Mouse (Mus musculus) spleen, postnatal 10 days (tissue): ENCODE data around the gene Gm20661.
"Not testable (repeated sequence)": the region's sequence is repeated elsewhere in the genome, so short reads cannot be mapped to it uniquely, and the experiment has no call there.

Experiments used
- DNase-seq, 2 experiments: peaks; one replicate each; pipeline ENCODE4 v3.0.0; 2021 to 2022; ENCODE audit warnings: low spot score in 2 of 2

The Gm20661 gene

DNA sequence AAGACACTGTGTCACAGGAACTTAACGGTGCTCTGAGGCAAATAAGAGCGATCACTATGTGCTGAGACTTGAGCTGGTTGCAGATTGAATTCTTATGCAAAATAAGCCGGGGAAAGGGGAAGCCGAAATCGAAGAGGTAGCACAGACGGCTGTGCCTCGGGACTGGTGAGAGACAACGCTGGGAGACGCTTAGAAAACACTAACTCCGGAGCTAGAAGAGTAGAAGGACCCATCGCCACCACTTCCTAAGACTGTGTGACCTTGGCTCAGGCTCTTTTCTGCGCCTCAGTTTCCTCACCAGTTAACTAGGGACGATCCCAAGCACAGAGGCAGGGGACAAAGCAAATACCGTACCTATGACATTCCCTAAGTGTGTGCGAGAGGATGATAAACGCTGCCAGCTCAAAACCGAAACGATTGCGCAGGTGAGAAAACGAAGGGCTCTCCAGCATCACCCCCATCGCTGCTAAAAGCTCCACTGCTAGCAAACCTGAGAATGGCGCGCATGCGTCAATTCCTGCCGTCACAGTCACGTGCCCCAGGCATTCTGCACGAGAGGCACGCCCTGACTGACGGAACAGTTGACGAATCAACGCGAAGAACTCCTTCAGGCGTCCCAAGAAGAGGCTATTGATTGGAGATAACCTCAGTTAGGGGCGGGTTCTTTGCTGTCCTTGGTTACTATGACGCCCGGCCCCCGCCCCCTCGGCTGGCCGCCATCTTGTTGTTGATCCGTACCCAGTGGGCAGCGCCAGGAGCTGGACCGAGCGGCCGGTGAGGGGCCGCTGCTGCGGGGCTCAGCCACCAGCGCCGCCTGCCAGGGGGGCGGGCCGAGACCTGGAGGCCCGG is 19.3 kb downstream of the Gm20661 start, which contains the start of gene Ip6k1:
Ip6k1 (plus strand) TSS at position 580 of the 849 bp plus-strand sequence.
- peak; percentile 99 to 100 for DNase-seq

DNA sequence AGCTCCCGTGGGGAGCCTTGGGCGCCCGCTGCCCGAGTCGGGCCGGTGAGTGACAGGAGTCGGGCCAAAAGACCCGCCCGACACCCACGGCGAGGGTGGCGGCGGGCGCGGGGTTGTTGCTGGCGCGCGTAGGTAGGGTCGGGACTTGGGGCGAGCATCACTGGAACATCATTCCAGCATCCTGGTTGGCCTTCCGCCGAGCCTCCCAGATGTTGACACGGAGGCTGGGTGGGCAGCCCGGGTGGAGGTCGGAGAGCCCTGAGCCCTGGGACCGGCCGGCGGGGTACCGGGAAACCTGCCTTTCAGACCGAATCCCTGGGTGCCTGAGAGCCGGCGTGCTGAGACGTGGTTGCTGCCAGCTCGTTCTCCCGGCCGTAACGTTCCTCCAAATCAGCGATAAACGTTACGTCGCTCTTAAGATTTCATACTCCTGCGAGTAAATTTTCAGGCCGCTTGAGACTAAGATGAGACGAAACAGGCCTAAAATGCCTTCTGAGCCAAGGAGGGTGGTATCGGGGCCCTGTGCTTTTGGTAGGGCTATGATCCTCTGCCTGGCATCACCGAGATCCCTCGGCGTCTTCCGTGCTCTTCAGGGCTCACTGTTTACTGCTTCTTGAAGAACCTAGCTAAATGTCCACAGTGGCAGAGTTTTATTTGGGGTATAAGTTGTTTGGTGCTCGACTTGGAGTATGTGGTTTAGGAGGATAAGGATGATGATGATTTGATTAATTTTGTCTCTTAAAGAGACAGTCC is 20.1 kb downstream of the Gm20661 start:
- DNase-seq: peak in 1 of 2 experiments; percentile 66

DNA sequence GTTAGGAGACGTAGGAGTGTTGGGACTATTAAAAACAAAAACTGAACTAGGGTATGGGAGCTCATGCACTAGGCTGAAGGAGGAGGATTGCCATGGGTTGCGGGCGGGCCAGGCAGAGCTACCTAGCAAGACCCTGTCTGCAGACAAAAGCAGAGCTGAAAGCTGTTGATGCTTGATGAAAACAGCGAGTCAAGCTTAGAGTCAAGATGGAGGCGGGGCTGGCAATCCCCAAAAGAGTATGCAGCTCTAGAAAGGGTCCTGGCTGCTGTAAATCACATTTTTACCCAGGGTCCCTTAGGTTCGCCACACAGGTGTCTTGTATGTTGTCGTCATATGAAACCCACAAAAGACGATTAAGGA is 20.7 kb downstream of the Gm20661 start:
- peak; percentile 50 to 58 for DNase-seq

DNA sequence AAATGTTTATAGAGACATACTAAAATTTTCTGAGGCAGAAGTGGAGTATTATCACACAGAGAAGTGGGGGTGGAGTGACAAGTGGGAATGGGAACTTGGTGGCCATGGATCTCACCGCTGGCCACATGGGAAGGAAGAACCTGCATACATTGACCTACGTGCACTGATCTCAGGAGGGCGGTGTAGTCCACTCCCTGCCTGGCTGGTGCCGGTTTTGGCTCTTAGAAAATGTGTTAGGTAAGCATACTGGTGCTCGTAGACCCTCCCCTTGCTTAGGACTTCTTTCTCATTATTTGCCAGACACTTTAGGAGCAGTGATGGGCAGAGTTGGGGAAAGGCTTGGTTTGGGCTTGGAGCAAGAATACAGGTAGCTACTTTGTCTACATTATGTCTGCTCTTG is 25.2 kb downstream of the Gm20661 start:
- no peak for DNase-seq

DNA sequence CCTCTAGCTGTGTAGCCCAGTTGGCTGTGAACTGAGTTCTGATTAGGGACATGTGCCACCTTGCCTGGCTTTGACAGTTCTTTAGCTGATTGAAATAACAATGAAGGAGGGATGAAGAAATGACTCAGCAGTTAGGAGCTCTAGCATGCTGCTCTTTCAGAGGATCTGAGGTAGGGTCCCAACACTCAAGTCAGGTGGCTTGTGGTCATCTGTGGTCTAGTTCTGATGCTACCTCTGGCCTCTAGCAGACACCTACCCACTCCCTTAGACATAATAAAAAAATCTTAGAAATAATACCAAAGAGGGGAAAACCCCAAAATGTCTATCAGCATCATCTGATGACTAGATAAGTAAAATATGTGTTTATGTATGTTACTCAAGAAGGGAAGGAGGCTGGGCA is 27.5 kb downstream of the Gm20661 start:
- no peak for DNase-seq

DNA sequence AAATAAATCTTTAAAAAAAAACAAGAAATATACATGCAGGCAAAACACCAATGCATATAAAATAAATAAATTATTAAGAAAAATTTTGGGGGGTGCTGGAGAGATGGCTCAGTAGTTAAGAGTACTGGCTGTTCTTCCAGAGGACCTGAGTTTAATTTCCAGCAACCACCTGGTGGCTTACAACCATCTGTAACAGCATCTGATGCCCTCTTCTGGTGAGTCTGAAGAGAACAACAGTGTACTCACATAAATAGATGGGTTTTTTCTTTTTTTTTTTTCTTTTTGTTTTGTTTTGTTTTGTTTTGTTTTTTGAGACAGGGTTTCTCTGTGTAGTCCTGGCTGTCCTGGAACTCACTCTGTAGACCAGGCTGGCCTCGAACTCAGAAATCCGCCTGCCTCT is 30.7 kb downstream of the Gm20661 start:
- not testable (repeated sequence) for DNase-seq

DNA sequence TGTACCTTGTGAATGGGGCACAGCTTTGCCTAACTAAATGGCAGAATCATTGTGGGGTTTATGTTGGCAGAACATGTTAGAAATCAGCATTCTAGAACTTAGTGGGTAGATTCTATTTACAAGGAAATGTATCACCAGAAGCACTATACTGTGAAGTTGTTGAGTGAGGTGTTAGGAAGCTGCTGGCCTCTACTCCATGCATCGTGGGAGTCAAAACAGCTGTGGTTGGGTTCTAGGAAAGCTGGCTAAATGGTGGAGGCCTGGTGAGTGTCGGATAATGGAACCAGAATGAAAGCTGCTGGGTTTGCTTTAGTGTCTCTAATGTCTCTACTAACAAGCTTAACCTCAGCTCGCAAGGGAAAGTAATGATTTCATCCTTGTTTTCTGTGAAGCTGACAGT is 34.3 kb downstream of the Gm20661 start:
- DNase-seq: no peak

DNA sequence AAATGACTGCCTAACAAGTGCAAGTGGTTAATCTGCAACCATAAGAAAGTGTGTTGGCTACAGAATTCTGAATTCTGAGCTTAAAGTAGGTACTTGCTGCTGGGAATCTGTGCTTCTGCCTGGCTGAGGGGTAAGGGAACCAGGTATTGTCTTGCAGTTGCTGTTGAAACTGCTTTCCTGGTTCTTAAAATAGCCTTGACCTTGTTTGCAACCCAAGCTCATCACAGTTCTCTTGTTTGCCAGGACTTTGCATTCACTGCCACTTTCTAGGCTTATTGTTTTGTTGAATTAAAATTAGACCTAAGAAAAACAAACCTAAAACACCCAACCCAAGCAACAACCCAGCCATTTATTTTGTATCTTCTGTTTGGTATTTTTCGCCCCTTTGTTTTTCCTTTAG is 37.9 kb downstream of the Gm20661 start:
- no peak for DNase-seq

DNA sequence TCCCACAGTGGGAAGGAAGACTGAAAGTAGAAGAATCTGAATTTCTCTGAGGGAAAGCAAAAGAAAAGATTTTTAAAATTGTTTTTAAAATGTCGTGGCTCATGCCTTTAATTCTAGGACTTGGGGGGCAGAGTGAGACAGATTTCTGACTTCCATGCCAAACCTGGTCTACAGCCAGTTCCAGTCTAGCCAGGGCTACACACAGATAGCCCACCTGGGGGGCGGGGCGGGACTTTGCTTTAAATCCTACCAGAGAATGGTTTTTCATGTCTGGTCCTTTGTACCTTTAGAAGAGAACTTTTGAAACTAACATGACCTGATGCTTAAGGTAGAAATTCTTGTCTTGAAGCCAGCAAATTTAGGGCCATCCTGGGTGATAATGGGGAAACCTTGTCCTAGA is 40.4 kb downstream of the Gm20661 start:
- DNase-seq: no peak

DNA sequence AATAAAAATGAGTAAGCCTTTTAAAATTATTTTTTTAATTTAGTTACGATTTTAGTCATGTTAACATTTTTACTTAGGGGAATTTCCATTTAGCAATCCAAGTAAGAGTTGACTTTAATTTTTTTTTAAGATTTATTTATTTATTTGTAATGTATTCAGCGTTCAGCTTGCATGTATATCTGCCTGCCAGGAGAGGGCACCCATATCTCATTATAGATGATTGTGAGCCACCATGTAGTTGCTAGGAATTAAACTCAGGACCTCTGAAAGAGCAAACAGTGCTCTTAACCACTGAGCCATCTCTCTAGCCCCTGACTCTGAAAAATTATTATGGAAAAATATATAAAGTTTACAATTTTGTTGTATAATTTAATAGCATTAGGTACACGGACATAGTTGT is 43.7 kb downstream of the Gm20661 start:
- DNase-seq: no peak

DNA sequence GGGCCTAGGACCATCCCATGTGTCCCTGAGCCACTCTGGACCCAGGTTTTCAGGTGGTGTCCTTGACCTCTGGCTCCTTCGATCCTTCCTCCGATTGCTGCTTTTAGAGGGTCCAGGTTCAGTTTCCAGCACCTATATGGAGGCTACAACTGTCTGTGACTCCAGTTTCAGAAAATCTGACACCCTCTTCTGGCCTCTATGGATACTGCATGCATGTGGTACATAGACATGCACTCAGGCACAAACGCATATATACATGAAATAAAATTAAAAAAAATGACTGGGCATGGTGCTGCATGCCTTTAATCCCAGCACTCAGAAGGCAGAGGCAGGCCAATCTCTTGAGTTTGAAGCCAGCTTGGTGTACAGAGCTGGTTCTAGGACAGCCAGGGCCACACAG is 45.0 kb downstream of the Gm20661 start:
- DNase-seq: no peak

DNA sequence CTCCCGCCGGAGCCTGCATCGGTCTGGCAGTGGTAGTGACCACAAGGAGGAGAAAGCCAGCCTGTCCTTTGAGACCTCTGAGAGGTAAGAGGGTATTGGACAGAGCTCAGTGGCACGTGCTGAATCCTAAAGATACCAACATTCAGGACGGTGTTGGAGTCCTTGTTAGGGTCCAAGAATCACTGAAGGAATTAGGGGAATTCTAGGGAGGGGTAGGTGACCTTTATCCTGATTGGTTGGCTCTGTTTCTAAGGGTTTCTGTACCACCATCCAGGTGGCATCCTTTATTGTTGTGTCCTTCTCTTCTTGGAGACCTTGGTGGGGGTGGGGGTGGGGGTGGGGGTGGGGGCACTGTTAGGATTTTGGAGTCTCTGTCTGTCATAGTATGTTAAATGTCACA is 49.3 kb downstream of the Gm20661 start:
- DNase-seq: no peak

DNA sequence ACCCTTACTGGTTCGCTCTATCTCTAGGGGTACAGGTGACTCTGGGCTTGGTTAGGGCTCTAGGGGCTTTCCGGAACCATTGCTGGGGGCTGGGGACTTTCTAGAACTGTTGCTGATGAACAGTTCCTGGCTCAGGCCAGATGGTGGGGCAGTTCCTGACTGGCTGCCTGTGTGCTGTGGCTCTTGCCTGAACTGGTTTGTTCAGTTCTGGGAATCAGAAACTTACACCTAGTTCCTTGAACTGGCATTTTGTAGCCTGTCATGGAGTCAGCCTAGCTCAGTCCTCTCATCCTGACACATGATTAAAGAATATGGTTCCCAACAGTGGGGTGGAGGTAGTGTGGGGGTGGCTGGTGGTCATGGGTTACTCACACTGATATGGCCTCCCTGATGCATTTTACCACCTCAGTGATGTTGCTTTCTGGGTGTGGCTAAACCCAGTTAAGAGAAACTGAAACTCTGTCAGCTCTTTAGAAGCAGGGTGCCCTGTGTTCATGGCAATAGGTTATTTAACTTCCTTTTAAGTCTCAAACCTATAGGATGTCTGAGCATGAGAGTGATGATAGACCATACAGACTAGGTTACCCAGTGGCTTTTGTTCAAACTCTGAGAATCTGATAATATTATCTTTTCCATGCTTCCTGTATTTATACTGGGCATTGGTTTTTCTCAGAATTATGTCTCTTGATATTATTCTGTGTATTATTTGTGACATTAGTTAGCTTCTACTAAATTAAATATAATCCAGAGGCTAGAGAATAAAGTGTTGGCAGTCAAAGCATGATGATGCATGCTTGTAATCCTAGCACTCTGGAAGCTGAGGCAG is 52.7 kb downstream of the Gm20661 start:
- peak in 1 of 2 experiments; percentile 22 for DNase-seq
